In genomic region chr4:104504916-104505315, GRCm38 (mm10) we compare ENCODE assay signal across 14 mouse cellular contexts.
"Had no signal": no experiment of that assay in that cellular context is flagged by ENCODE, and none has a peak within 500 bp of the region (broad histone marks: within the 10 kb centered on the region; RNA-seq: fewer than 3 reads in every experiment).

No protein-coding gene starts in this region.

- H3K4me3 ChIP-seq: limb, embryonic 12.5 days; limb, embryonic 15.5 days; midbrain, embryonic 13.5 days had no signal

- H3K27ac ChIP-seq: limb, embryonic 12.5 days; limb, embryonic 15.5 days; liver, embryonic 14.5 days; macrophage; midbrain, embryonic 13.5 days; stomach, postnatal 0 days had no signal

- DNase-seq: kidney, adult 9 months; kidney, postnatal 14 days; left cerebral cortex, postnatal 4 days; liver, postnatal 0 days; lung, embryonic 14.5 days; thymus, adult 2 months; thymus, postnatal 14 days; thymus, postnatal 4 days had no signal
